Mouse (Mus musculus): ENCODE data around the gene Unc93b1. TPM values are rescaled to one million over a fixed set of nuclear protein-coding genes. Genes with fewer than 3 reads are reported as not detected.
A peak's percentile ranks its signal among the peaks of the same experiment; 100 is the strongest.

Gene Unc93b1
- 1,000 to 10,000 TPM in 8 of 26 experiments, 100 to 1,000 TPM in 18; 216 to 1,289 (median 786) TPM for total RNA-seq (2018; cell fraction: chromatin; rRNA removed)
- total RNA-seq (2018; cell fraction: cytosol; rRNA removed): 1,000 to 10,000 TPM in 1 of 26 experiments, 100 to 1,000 TPM in 25; 460 to 1,074 (median 715) TPM
- total RNA-seq (2018; cell fraction: nucleus; rRNA removed): 1,000 to 10,000 TPM in 15 of 26 experiments, 100 to 1,000 TPM in 11; 504 to 1,525 (median 1,073) TPM
- 421 to 814 TPM (median 651 TPM) in 3 replicates for polyA plus RNA-seq (2018)

GRCm38 (mm10) chr19:3935032-3935895 lies at the start of gene Unc93b1:
Gene Unc93b1, plus strand, starts transcription at chr19:3935186.
- H3K27ac ChIP-seq: peak within 1 kb of the TSS; percentile 99
- peak within 1 kb of the TSS; percentile 90 for H3K4me3 ChIP-seq (ENCODE audit: inconsistent target)
- H3K79me2 ChIP-seq (ENCODE audit: inconsistent target): peaks cover 52% of the 10 kb centered on the region
- 2% methylated on average over 40 of the region's 42 CpGs for whole genome bisulfite sequencing (ENCODE audit: missing documents)
- peaks cover 11% of the 10 kb centered on the region; the same call in 1 of the 2 replicates for H3K36me3 ChIP-seq (ENCODE audit: inconsistent target)

DNA sequence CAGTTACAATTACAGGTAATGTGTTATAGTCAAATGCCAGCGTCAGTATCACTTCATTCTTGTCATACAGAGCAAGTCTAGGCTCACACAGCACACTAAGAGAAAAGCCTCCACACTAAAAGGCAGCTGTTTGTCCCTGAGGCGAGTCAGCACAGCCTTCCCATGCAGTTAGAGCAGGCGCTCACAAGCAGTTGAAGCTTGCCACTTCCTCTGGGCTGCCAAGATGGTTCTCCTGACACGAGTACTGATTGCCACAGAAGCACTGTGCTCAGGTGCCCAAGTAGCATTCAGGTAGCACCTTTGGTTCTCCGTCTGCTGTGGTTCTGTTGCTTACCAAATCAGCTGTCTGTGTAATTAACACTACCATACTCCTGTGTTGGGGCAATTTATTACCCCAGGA lies 45.9 kb upstream of the Unc93b1 start:
- H3K27ac ChIP-seq: no peak overlapping the region
- H3K79me2 ChIP-seq (ENCODE audit: inconsistent target): no peaks in the 10 kb centered on the region
- H3K4me3 ChIP-seq (ENCODE audit: inconsistent target): no peak overlapping the region
- H3K36me3 ChIP-seq (ENCODE audit: inconsistent target): peaks cover 41% of the 10 kb centered on the region; the same call in 1 of the 2 replicates
- 86% methylated on average over 5 of the region's 5 CpGs for WGBS (ENCODE audit: missing documents)

DNA sequence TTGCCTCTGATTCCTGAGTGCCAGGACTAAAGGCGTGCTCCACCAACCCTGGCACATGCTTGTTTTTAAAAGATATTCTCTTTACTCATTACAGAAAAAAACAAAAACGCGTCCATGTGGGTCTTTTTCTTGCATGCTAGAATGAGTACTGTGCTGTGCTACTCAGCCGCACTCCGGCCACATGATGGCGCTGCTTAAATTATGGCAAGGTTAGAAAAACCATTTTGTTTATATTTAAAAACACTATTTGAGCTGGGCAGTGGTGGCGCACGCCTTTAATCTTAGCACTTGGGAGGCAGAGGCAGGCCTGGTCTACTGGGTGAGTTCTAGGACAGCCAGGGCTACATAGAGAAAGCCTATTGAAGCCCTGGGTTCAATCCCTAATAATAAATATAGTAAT lies 44.8 kb upstream of the Unc93b1 start:
- WGBS (ENCODE audit: missing documents): 64% methylated on average over 8 of the region's 8 CpGs
- H3K36me3 ChIP-seq (ENCODE audit: inconsistent target): peaks cover 50% of the 10 kb centered on the region
- no peaks in the 10 kb centered on the region for H3K79me2 ChIP-seq (ENCODE audit: inconsistent target)
- H3K4me3 ChIP-seq (ENCODE audit: inconsistent target): no peak overlapping the region
- no peak overlapping the region for H3K27ac ChIP-seq

- Histone ChIP-seq H3K36me3 (ENCODE audit: inconsistent target) (peaks cover 57% of the 10 kb centered on the region), H3K27ac (no peak overlapping the region), H3K4me3 (ENCODE audit: inconsistent target) (no peak overlapping the region), H3K79me2 (ENCODE audit: inconsistent target) (peaks cover 9% of the 10 kb centered on the region)
- 97% methylated on average over 4 of the region's 4 CpGs for WGBS (ENCODE audit: missing documents)
Measured at GRCm38 (mm10) chr19:3893545-3894116, 41.4 kb upstream of the Unc93b1 start.

DNA sequence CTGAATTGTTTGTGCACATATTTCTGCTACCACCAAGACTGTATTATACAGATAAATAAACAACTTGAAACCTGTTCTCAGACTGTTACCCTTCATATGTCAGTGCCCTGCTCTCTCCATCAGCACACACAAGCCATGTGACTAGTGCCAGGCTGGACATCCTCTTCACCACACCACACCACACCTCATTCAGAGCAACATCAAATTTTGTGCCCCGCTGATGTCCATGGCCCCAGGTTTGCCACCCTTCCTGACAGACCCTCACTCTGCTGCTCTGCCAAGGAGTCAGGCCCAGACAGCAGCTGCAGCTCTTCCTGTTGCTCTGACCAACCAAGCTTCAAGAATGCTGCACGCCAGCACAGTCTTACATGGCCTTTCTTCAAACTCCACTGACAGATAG lies 40.7 kb upstream of the Unc93b1 start:
- Histone ChIP-seq H3K79me2 (ENCODE audit: inconsistent target) (peaks cover 16% of the 10 kb centered on the region), H3K4me3 (ENCODE audit: inconsistent target) (no peak overlapping the region), H3K27ac (no peak overlapping the region), H3K36me3 (ENCODE audit: inconsistent target) (peaks cover 57% of the 10 kb centered on the region)
- 85% methylated on average over 2 of the region's 2 CpGs for WGBS (ENCODE audit: missing documents)

GRCm38 (mm10) chr19:3895171-3895631 lies 39.8 kb upstream of the Unc93b1 start:
- Histone ChIP-seq H3K27ac (no peak overlapping the region), H3K36me3 (ENCODE audit: inconsistent target) (peaks cover 59% of the 10 kb centered on the region), H3K79me2 (ENCODE audit: inconsistent target) (peaks cover 25% of the 10 kb centered on the region), H3K4me3 (ENCODE audit: inconsistent target) (no peak overlapping the region)
- 98% methylated on average over 3 of the region's 3 CpGs for WGBS (ENCODE audit: missing documents)

DNA sequence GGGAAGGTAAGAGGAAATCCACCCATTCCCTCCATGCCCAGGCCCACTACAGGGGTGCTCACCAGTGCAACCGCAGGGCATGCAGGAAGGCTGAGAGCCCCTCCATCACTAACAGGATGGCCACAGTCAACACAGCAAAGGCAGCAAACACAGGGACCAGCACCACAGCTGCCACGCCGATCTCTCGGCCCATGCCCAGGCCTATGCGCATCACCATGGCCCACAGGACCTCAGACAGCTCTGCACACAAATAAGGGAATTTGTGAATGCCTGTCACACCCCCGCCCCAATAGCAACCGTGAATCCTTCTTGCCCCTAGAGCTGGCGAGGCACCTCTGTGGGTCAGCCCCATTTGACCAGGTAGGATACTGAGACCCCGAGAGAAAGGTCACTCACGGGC lies 38.8 kb upstream of the Unc93b1 start:
- no peak overlapping the region for H3K4me3 ChIP-seq (ENCODE audit: inconsistent target)
- H3K79me2 ChIP-seq (ENCODE audit: inconsistent target): peaks cover 35% of the 10 kb centered on the region
- H3K36me3 ChIP-seq (ENCODE audit: inconsistent target): peaks cover 61% of the 10 kb centered on the region
- WGBS (ENCODE audit: missing documents): 90% methylated on average over 9 of the region's 10 CpGs
- no peak overlapping the region for H3K27ac ChIP-seq

- WGBS (ENCODE audit: missing documents): 97% methylated on average over 5 of the region's 5 CpGs
- Histone ChIP-seq H3K36me3 (ENCODE audit: inconsistent target) (peaks cover 73% of the 10 kb centered on the region), H3K79me2 (ENCODE audit: inconsistent target) (peaks cover 49% of the 10 kb centered on the region), H3K4me3 (ENCODE audit: inconsistent target) (no peak overlapping the region), H3K27ac (no peak overlapping the region)
Measured at GRCm38 (mm10) chr19:3897557-3897956, 37.4 kb upstream of the Unc93b1 start.

- peaks cover 63% of the 10 kb centered on the region for H3K79me2 ChIP-seq (ENCODE audit: inconsistent target)
- no peak overlapping the region for H3K4me3 ChIP-seq (ENCODE audit: inconsistent target)
- 70% methylated on average over 7 of the region's 7 CpGs for WGBS (ENCODE audit: missing documents)
- peaks cover 80% of the 10 kb centered on the region for H3K36me3 ChIP-seq (ENCODE audit: inconsistent target)
- no peak overlapping the region for H3K27ac ChIP-seq
Measured at GRCm38 (mm10) chr19:3898952-3899351, 36.0 kb upstream of the Unc93b1 start.

- Histone ChIP-seq H3K36me3 (ENCODE audit: inconsistent target) (peaks cover 82% of the 10 kb centered on the region), H3K79me2 (ENCODE audit: inconsistent target) (peaks cover 69% of the 10 kb centered on the region), H3K27ac (no peak overlapping the region), H3K4me3 (ENCODE audit: inconsistent target) (no peak overlapping the region)
- 80% methylated on average over 4 of the region's 4 CpGs for WGBS (ENCODE audit: missing documents)
Measured at GRCm38 (mm10) chr19:3899618-3900017, 35.4 kb upstream of the Unc93b1 start.

- peaks cover 49% of the 10 kb centered on the region for H3K36me3 ChIP-seq (ENCODE audit: inconsistent target)
- 29% methylated on average over 12 of the region's 12 CpGs for WGBS (ENCODE audit: missing documents)
- peaks cover 91% of the 10 kb centered on the region for H3K79me2 ChIP-seq (ENCODE audit: inconsistent target)
- peak overlapping the region; percentile 7; the same call in 1 of the 2 replicates for H3K4me3 ChIP-seq (ENCODE audit: inconsistent target)
- H3K27ac ChIP-seq: peak overlapping the region; percentile 25
Measured at GRCm38 (mm10) chr19:3902966-3903365, 32.0 kb upstream of the Unc93b1 start.

DNA sequence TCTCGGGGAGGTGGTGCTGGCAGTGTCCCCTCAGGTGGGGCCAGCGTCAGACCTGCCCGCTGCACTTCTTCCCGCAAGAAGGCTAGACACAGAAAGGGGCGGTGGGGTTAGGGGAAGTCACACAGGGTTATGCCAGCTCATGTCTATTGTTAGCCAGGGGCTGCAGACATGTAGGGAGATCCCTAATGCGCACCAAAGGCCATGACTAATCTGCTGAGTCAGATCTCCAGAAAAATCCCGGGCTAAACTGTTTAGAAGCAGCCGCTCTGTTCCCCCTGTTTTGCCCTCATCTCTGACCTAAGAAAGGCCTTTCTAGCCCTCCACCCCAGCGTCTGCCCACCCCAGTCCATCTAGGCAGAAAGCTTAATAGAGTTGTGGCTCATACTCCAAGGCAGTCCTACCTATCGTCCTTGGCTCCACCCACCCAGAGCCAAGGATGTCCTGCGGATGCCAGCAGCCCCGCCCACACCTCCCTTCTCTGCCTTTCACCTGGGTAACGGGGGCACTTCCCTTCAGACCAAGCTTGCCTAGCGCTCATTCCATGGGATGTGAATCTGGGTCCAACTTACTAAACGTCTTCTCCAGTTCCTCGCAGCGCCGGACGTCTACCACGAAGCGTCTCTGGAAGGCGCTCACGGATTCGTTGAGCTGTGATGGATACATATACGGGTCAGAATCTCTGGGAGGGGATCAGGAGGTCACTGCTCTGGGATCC lies 31.2 kb upstream of the Unc93b1 start:
- WGBS (ENCODE audit: missing documents): 85% methylated on average over 25 of the region's 25 CpGs
- H3K36me3 ChIP-seq (ENCODE audit: inconsistent target): peaks cover 45% of the 10 kb centered on the region
- peak overlapping the region; percentile 100 for H3K27ac ChIP-seq
- peaks cover 94% of the 10 kb centered on the region for H3K79me2 ChIP-seq (ENCODE audit: inconsistent target)
- H3K4me3 ChIP-seq (ENCODE audit: inconsistent target): peak overlapping the region; percentile 76

DNA sequence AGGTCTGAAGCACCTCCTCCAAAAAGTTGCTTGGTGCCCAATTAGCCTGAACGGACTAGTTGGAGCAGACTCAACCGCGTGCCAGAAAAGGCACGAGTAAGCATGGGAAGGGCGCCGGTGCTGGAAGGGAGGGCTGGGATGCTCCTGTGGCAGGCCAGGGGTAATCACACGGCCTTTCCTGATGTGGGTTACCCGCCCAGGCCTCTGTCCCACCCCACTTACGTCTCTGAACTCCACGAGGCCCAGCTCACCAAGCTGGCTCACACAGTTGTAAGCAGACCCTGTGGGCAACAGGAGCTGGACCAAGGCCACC lies 30.7 kb upstream of the Unc93b1 start:
- Histone ChIP-seq H3K36me3 (ENCODE audit: inconsistent target) (peaks cover 45% of the 10 kb centered on the region), H3K4me3 (ENCODE audit: inconsistent target) (peak overlapping the region; percentile 76), H3K27ac (peak overlapping the region; percentile 100), H3K79me2 (ENCODE audit: inconsistent target) (peaks cover 94% of the 10 kb centered on the region)
- 70% methylated on average over 9 of the region's 10 CpGs for WGBS (ENCODE audit: missing documents)

DNA sequence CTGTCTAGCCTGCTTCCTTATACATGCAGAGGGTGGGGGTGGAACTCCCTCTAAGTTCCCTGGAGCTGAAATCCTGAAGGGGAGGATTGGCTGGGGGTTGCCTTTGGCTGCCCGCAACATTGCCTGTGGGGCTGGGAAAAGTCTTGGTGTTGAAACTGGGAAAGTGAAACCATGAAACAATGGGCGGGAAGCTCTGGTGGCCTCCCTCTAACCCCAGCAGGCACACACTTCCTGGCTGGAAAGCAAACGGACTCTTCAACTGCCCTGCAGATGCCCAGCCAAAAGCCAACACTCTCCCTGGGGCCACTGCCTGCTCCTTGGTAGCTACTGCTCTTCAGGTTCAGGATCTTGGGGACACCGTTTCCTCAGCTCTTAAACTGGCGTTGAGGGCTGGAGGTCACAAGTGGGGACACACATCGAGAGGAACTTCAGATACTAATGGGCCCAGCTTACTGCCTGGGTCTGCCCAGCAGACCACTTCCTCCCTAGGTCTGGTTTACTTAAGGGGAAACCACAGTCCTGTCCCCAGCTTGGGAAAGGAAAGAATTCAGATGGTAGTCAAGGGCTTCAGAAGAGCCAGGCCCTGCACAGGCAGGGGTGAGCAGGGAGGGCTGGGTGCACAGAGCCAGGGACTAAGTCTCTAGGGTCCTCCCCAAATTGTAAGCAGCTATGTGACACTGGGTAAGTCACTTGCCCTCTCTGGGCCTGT lies 29.6 kb upstream of the Unc93b1 start:
- H3K4me3 ChIP-seq (ENCODE audit: inconsistent target): peak overlapping the region; percentile 76
- WGBS (ENCODE audit: missing documents): 1% methylated on average over 6 of the region's 6 CpGs
- peaks cover 38% of the 10 kb centered on the region for H3K36me3 ChIP-seq (ENCODE audit: inconsistent target)
- H3K27ac ChIP-seq: peak overlapping the region; percentile 100
- peaks cover 94% of the 10 kb centered on the region for H3K79me2 ChIP-seq (ENCODE audit: inconsistent target)

Measured in macrophage (primary cell).